Mouse (Mus musculus) hindbrain, embryonic 13.5 days (tissue): ENCODE results near the gene Tmc6. TPM values are rescaled to one million over a fixed set of nuclear protein-coding genes. Genes with fewer than 3 reads are reported as not detected.
A peak's percentile ranks its signal among the peaks of the same experiment; 100 is the strongest.

Source experiments
- ATAC-seq: fragments of 200-750 bp; cut with Nextera tagmentation; 2 replicates; pipeline ENCODE4 v1.8.0; 2017; ENCODE audit warnings: moderate TSS enrichment; ENCODE audit not compliant: low FRiP score
- H3K27ac ChIP-seq: fragments of 300-500 bp; sonication (generic); 2 replicates; pipeline ENCODE4 v1.5.1; 2015; ENCODE audit warnings: inconsistent platforms, mild to moderate bottlenecking, moderate library complexity
- H3K27me3 ChIP-seq: fragments of 300-500 bp; sonication (generic); 2 replicates; pipeline ENCODE4 v1.6.1; 2015; ENCODE audit warnings: mild to moderate bottlenecking, inconsistent platforms
- H3K36me3 ChIP-seq: fragments of 300-500 bp; sonication (generic); 2 replicates; pipeline ENCODE4 v1.6.1; 2015; ENCODE audit warnings: mild to moderate bottlenecking, inconsistent platforms
- H3K4me1 ChIP-seq: fragments of 300-500 bp; sonication (generic); replicated peaks from 2 replicates; pipeline ENCODE4 v1.6.1; 2015; ENCODE audit warnings: inconsistent platforms
- H3K4me2 ChIP-seq: fragments of 300-500 bp; sonication (generic); 2 replicates; pipeline ENCODE4 v1.6.1; 2015; ENCODE audit warnings: inconsistent platforms, mild to moderate bottlenecking, moderate library complexity
- H3K4me3 ChIP-seq: fragments of 300-500 bp; sonication (generic); 2 replicates; pipeline ENCODE4 v1.5.1; 2015; ENCODE audit warnings: mild to moderate bottlenecking, inconsistent platforms
- H3K9ac ChIP-seq: fragments of 300-500 bp; sonication (generic); 2 replicates; pipeline ENCODE4 v1.6.1; 2015; ENCODE audit warnings: mild to moderate bottlenecking, inconsistent platforms
- H3K9me3 ChIP-seq: fragments of 300-500 bp; sonication (generic); 2 replicates; pipeline ENCODE4 v1.6.1; 2016; ENCODE audit warnings: inconsistent platforms
- WGBS: fragments of 180-500 bp; shearing (Covaris S2); methylation state at CpG from one replicate; pipeline ENCODE4 v1.1.7; 2015; 5-methylcytosine and 5-hydroxymethylcytosine counted together
- polyA plus RNA-seq: library from polyadenylated mRNA; unstranded; fragments of >200 nt; fragmentation: Nextera tagmentation; extraction: Ambion mirVana; gene quantifications from 2 replicates; pipeline ENCODE4 v1.2.1, GENCODE M21; 2015

Gene Tmc6
- 5.3 TPM in 2 replicates for polyA plus RNA-seq

- 45% methylated on average over 21 of the region's 24 CpGs for WGBS
- peak within 1 kb of the TSS; percentile 63 for H3K9ac ChIP-seq
- H3K27ac ChIP-seq = peak within 1 kb of the TSS; percentile 52
- no peak for ATAC-seq
- H3K27me3 ChIP-seq = peaks cover 66% of the 10 kb centered on the region
- peak within 1 kb of the TSS; percentile 23 for H3K4me3 ChIP-seq
- no peaks in the 10 kb centered on the region for H3K36me3 ChIP-seq
- peak within 1 kb of the TSS; percentile 56 for H3K4me2 ChIP-seq
- no peaks in the 10 kb centered on the region for H3K9me3 ChIP-seq
- peaks cover 53% of the 10 kb centered on the region for H3K4me1 ChIP-seq
Measured at GRCm38 (mm10) chr11:117781993-117782704, at the start of gene Tmc6, which contains the start of gene Tmc8. TSS of gene Tmc6 (minus strand) at chr11:117782198. TSS of gene Tmc8 (plus strand) at chr11:117782076.

GRCm38 (mm10) chr11:117830401-117830800 lies 48.4 kb upstream of the Tmc6 start:
- no peak overlapping the region for H3K27ac ChIP-seq
- ATAC-seq = no peak
- H3K4me2 ChIP-seq = no peak overlapping the region
- peaks cover 55% of the 10 kb centered on the region for H3K4me1 ChIP-seq
- no peaks in the 10 kb centered on the region for H3K27me3 ChIP-seq
- WGBS = 71% methylated on average over 9 of the region's 9 CpGs
- no peaks in the 10 kb centered on the region for H3K36me3 ChIP-seq
- H3K9ac ChIP-seq = no peak overlapping the region
- no peak overlapping the region for H3K4me3 ChIP-seq
- no peaks in the 10 kb centered on the region for H3K9me3 ChIP-seq

- Histone ChIP-seq H3K4me2 (no peak overlapping the region), H3K27me3 (no peaks in the 10 kb centered on the region), H3K9ac (no peak overlapping the region), H3K4me3 (no peak overlapping the region), H3K4me1 (peaks cover 62% of the 10 kb centered on the region), H3K9me3 (no peaks in the 10 kb centered on the region), H3K27ac (no peak overlapping the region), H3K36me3 (no peaks in the 10 kb centered on the region)
- WGBS = 87% methylated on average over 2 of the region's 2 CpGs
- ATAC-seq = no peak
Measured at GRCm38 (mm10) chr11:117829671-117830215, 47.7 kb upstream of the Tmc6 start.

GRCm38 (mm10) chr11:117828888-117829604 lies 47.0 kb upstream of the Tmc6 start:
- Histone ChIP-seq H3K4me1 (peaks cover 68% of the 10 kb centered on the region), H3K9me3 (no peaks in the 10 kb centered on the region), H3K36me3 (no peaks in the 10 kb centered on the region), H3K4me3 (no peak overlapping the region), H3K9ac (no peak overlapping the region; the same call in 1 of the 2 replicates), H3K4me2 (no peak overlapping the region), H3K27ac (peak overlapping the region; percentile 40; the same call in 1 of the 2 replicates), H3K27me3 (no peaks in the 10 kb centered on the region)
- WGBS = 59% methylated on average over 9 of the region's 9 CpGs
- ATAC-seq = no peak

- no peak for ATAC-seq
- H3K9me3 ChIP-seq = no peaks in the 10 kb centered on the region
- no peak overlapping the region for H3K4me3 ChIP-seq
- H3K27me3 ChIP-seq = no peaks in the 10 kb centered on the region
- WGBS = 79% methylated on average over 18 of the region's 18 CpGs
- H3K4me1 ChIP-seq = peaks cover 71% of the 10 kb centered on the region
- no peaks in the 10 kb centered on the region for H3K36me3 ChIP-seq
- no peak overlapping the region for H3K9ac ChIP-seq
- H3K4me2 ChIP-seq = no peak overlapping the region
- 0 out of 2 replicates have a peak overlapping the region, but pooled peaks have one; percentile 40 for H3K27ac ChIP-seq
Measured at GRCm38 (mm10) chr11:117828149-117828887, 46.3 kb upstream of the Tmc6 start.

GRCm38 (mm10) chr11:117827386-117827785 lies 45.4 kb upstream of the Tmc6 start:
- H3K27ac ChIP-seq = no peak overlapping the region
- H3K36me3 ChIP-seq = no peaks in the 10 kb centered on the region
- peaks cover 67% of the 10 kb centered on the region for H3K4me1 ChIP-seq
- no peaks in the 10 kb centered on the region for H3K9me3 ChIP-seq
- H3K4me2 ChIP-seq = no peak overlapping the region
- no peak for ATAC-seq
- no peaks in the 10 kb centered on the region for H3K27me3 ChIP-seq
- no peak overlapping the region for H3K9ac ChIP-seq
- no peak overlapping the region for H3K4me3 ChIP-seq
- 77% methylated on average over 3 of the region's 3 CpGs for WGBS

- Histone ChIP-seq H3K9ac (no peak overlapping the region), H3K27ac (no peak overlapping the region), H3K4me1 (peaks cover 62% of the 10 kb centered on the region), H3K36me3 (no peaks in the 10 kb centered on the region), H3K4me2 (0 out of 2 replicates have a peak overlapping the region, but pooled peaks have one; percentile 72), H3K4me3 (no peak overlapping the region), H3K9me3 (no peaks in the 10 kb centered on the region), H3K27me3 (no peaks in the 10 kb centered on the region)
- 78% methylated on average over 8 of the region's 8 CpGs for WGBS
- ATAC-seq = no peak
Measured at GRCm38 (mm10) chr11:117826916-117827315, 44.9 kb upstream of the Tmc6 start.

- Histone ChIP-seq H3K4me2 (peak overlapping the region; percentile 72), H3K4me1 (peaks cover 61% of the 10 kb centered on the region)
- 11% methylated on average over 5 of the region's 5 CpGs for WGBS
Measured at GRCm38 (mm10) chr11:117826164-117826563, 44.2 kb upstream of the Tmc6 start.

GRCm38 (mm10) chr11:117825333-117826101 lies 43.5 kb upstream of the Tmc6 start, which contains the start of the genes Afmid and Tk1:
TSS of gene Afmid (plus strand) at chr11:117825924.
TSS of gene Tk1 (minus strand) at chr11:117826092.
- no peaks in the 10 kb centered on the region for H3K27me3 ChIP-seq
- H3K4me2 ChIP-seq = peak within 1 kb of the TSS; percentile 72
- H3K36me3 ChIP-seq = no peaks in the 10 kb centered on the region
- 0 out of 2 replicates have a peak, but pooled peaks have one; percentile 32 for ATAC-seq
- H3K27ac ChIP-seq = peak within 1 kb of the TSS; percentile 30; the same call in 1 of the 2 replicates
- H3K4me1 ChIP-seq = peaks cover 59% of the 10 kb centered on the region
- under 1% methylated on average over 34 of the region's 34 CpGs for WGBS
- H3K9ac ChIP-seq = peak within 1 kb of the TSS; percentile 64
- H3K9me3 ChIP-seq = no peaks in the 10 kb centered on the region
- H3K4me3 ChIP-seq = peak within 1 kb of the TSS; percentile 42

More at GRCm38 (mm10) chr11:117826164-117826563, 44.2 kb upstream of the Tmc6 start:
- peak overlapping the region; percentile 42 for H3K4me3 ChIP-seq
- H3K27me3 ChIP-seq = no peaks in the 10 kb centered on the region
- H3K36me3 ChIP-seq = no peaks in the 10 kb centered on the region
- no peak for ATAC-seq
- peak overlapping the region; percentile 64 for H3K9ac ChIP-seq
- peak overlapping the region; percentile 30; the same call in 1 of the 2 replicates for H3K27ac ChIP-seq
- H3K9me3 ChIP-seq = no peaks in the 10 kb centered on the region

GRCm38 (mm10) chr11:117824060-117824969 lies 42.3 kb upstream of the Tmc6 start:
- peak overlapping the region; percentile 72 for H3K4me2 ChIP-seq
- no peaks in the 10 kb centered on the region for H3K36me3 ChIP-seq
- H3K27me3 ChIP-seq = no peaks in the 10 kb centered on the region
- peak overlapping the region; percentile 64; the same call in 1 of the 2 replicates for H3K9ac ChIP-seq
- H3K27ac ChIP-seq = no peak overlapping the region
- peak overlapping the region; percentile 22 for H3K4me3 ChIP-seq
- H3K4me1 ChIP-seq = peaks cover 53% of the 10 kb centered on the region
- peak; percentile 75 for ATAC-seq
- H3K9me3 ChIP-seq = no peaks in the 10 kb centered on the region
- WGBS = 19% methylated on average over 23 of the region's 23 CpGs
